Mouse (Mus musculus) liver, embryonic 14.5 days (tissue): Measurements from ENCODE around the gene a. TPM values are rescaled to one million over a fixed set of nuclear protein-coding genes. Genes with fewer than 3 reads are reported as not detected.

Experiments used
- ATAC-seq: fragments of 200-750 bp; cut with Nextera tagmentation; 2 replicates; pipeline ENCODE4 v1.8.0; 2017; ENCODE audit warnings: moderate number of reproducible peaks, mild to moderate bottlenecking, moderate library complexity; ENCODE audit not compliant: insufficient read depth
- DNase-seq, 3 experiments: peaks; one replicate each; pipeline ENCODE4 v3.0.0-alpha.2; 2012 to 2013; ENCODE audit warnings: low read depth in 3 of 3, low spot score in 3 of 3
- H3K27ac ChIP-seq: fragments of 300-500 bp; sonication (generic); 2 replicates; pipeline ENCODE4 v1.5.1; 2014; ENCODE audit warnings: moderate library complexity, mild to moderate bottlenecking, control low read depth, inconsistent platforms
- H3K27me3 ChIP-seq: fragments of 300-500 bp; sonication (generic); 2 replicates; pipeline ENCODE4 v1.6.1; 2014; ENCODE audit warnings: mild to moderate bottlenecking, low read length, moderate library complexity; ENCODE audit not compliant: control insufficient read depth, insufficient read depth
- H3K36me3 ChIP-seq: fragments of 300-500 bp; sonication (generic); replicated peaks from 2 replicates; pipeline ENCODE4 v1.6.1; 2014; ENCODE audit warnings: low read depth; ENCODE audit not compliant: control insufficient read depth, insufficient read depth
- H3K4me1 ChIP-seq, 2 experiments: fragments of 200-500 bp in 1 of 2; fragments of 300-500 bp in 1 of 2; sonication (generic) in 1 of 2; replicated peaks; 2 replicates each; pipeline ENCODE4 v1.6.1; 2012 to 2014; ENCODE audit warnings: antibody characterized with exemption in 1 of 2, inconsistent platforms in 1 of 2, low read length in 1 of 2; ENCODE audit not compliant: control insufficient read depth in 2 of 2, insufficient read depth in 2 of 2
- H3K4me2 ChIP-seq: fragments of 300-500 bp; sonication (generic); 2 replicates; pipeline ENCODE4 v1.6.1; 2014; ENCODE audit warnings: low read depth, mild to moderate bottlenecking, control low read depth, moderate library complexity
- H3K4me3 ChIP-seq, 2 experiments: fragments of 200-500 bp in 1 of 2; fragments of 300-500 bp in 1 of 2; sonication (generic) in 1 of 2; 2 replicates each; pipeline ENCODE4 v1.5.1; 2012 to 2014; ENCODE audit warnings: low read depth in 2 of 2, low read length in 2 of 2, mild to moderate bottlenecking in 2 of 2, control low read depth in 1 of 2, inconsistent platforms in 1 of 2, moderate library complexity in 1 of 2; ENCODE audit not compliant: insufficient read depth in 1 of 2
- H3K9ac ChIP-seq: fragments of 300-500 bp; sonication (generic); replicated peaks from 2 replicates; pipeline ENCODE4 v1.6.1; 2014; ENCODE audit warnings: mild to moderate bottlenecking, control low read depth, moderate library complexity
- H3K9me3 ChIP-seq: fragments of 300-500 bp; sonication (generic); 2 replicates; pipeline ENCODE4 v1.6.1; 2016; ENCODE audit warnings: low read length, mixed read lengths; ENCODE audit not compliant: control insufficient read depth
- CTCF ChIP-seq: IDR thresholded peaks from 2 replicates; pipeline ENCODE4 v1.5.1; 2016; ENCODE audit warnings: antibody characterized with exemption, low read depth, control low read depth
- EP300 ChIP-seq: IDR thresholded peaks from 2 replicates; pipeline ENCODE4 v1.6.1; 2016; ENCODE audit warnings: antibody characterized with exemption, low read depth
- WGBS: fragments of 180-500 bp; shearing (Covaris S2); extraction: QIAGEN DNeasy Blood & Tissue Kit; methylation state at CpG from one replicate; pipeline ENCODE4 v1.1.7; 2014; ENCODE audit not compliant: insufficient replicate concordance; 5-methylcytosine and 5-hydroxymethylcytosine counted together
- polyA plus RNA-seq, 2 experiments: library from polyadenylated mRNA; depleted of rRNA in 1 of 2; stranded (reverse) in 1 of 2; unstranded in 1 of 2; fragments of >200 nt; fragmentation: Nextera tagmentation in 1 of 2; extraction: Ambion mirVana in 1 of 2; gene quantifications; 2 replicates each; pipeline versions ENCODE4 v1.2.1 to v1.2.3; 2012 to 2014

a gene
- polyA plus RNA-seq, 2 experiments = 0.25 to 0.36 TPM

DNA sequence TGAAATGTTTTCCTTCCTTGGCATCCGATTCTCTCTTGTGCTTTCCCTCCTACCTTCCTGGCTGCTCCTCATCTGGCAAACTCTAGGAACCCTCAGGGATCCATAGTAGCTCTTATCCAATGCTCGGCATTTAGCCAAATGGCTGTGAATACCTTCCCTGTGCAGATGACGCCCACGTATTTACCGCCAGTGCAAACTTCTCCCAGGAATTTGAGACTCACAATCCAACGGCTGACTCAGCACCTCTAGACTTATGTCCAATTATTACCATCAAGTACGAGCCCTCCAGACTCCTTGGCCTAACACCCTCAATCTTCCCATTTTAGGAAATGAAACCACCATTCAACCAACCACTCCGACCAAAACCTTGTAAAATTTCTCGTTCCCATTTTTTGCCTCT, 279.8 kb downstream of the a start:
- WGBS = 81% methylated on average over 9 of the region's 9 CpGs
- H3K4me1 ChIP-seq = peaks cover 13 to 32% of the 10 kb centered on the region in 2 experiments
- no peak overlapping the region for H3K27ac ChIP-seq
- ATAC-seq (no peak), DNase-seq (no peak)
- H3K36me3 ChIP-seq = peaks cover 11% of the 10 kb centered on the region
- H3K9me3 ChIP-seq = no peaks in the 10 kb centered on the region
- H3K4me3 ChIP-seq = no peak overlapping the region
- H3K4me2 ChIP-seq = no peak overlapping the region
- H3K9ac ChIP-seq = no peak overlapping the region
- no peaks in the 10 kb centered on the region for H3K27me3 ChIP-seq
- TF ChIP-seq EP300 (no peak), CTCF (no peak)

DNA sequence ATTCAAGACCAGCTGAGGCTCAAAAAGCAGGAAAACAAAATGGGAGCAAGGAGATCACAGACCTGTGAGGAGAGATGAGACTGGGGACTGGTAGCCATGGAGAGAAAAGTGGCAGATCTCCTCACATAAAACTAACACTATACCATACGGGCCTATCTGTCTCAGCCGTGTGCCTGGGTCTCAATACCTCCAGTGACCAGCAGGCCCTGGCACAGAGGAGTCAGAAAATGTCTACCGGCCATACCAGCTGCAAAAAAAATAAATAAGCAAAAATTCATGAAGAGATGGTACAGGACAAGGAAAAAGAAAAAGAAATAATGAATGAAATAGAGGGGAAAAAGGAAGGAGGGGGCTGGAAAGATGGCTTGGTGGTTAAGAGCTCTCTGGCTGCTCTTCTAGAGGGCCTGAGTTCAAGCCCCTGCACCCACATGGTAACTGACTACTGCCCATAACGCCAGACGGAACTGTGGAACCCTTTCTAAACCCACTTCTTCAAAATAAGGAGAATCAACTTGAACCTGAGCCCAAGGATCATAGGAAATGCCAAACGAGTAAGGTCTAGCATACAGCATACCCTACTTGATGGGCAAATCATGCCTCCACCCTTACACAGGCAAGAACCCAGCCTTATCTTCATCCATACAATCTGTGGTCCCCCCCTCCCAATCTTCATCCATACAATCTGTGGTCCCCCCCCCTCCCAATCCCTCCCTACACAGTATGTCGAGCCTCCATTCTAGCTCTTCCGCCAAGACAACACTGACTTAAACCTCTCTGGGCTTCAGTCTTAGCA, 281.3 kb downstream of the a start:
- H3K4me1 ChIP-seq = peaks cover 13 to 32% of the 10 kb centered on the region in 2 experiments
- H3K27ac ChIP-seq = no peak overlapping the region
- H3K4me2 ChIP-seq = peak overlapping the region; percentile 88
- ATAC-seq (no peak), DNase-seq (no peak)
- H3K9ac ChIP-seq = 0 out of 2 replicates have a peak overlapping the region, but pooled peaks have one; percentile 88
- H3K27me3 ChIP-seq = no peaks in the 10 kb centered on the region
- no peaks in the 10 kb centered on the region for H3K9me3 ChIP-seq
- WGBS = 58% methylated on average over 8 of the region's 8 CpGs
- peaks cover 7% of the 10 kb centered on the region for H3K36me3 ChIP-seq
- peak overlapping the region in 1 of 2 experiments; percentile 75; a peak in 2 of 4 replicates for H3K4me3 ChIP-seq
- TF ChIP-seq EP300 (no peak), CTCF (no peak)

- no peak for DNase-seq
- Histone ChIP-seq H3K9ac (peak overlapping the region; percentile 88), H3K27me3 (no peaks in the 10 kb centered on the region), H3K9me3 (no peaks in the 10 kb centered on the region), H3K36me3 (peaks cover 2% of the 10 kb centered on the region), H3K4me1 (peaks cover 13 to 32% of the 10 kb centered on the region in 2 experiments), H3K27ac (peak overlapping the region; percentile 54), H3K4me3 (peak overlapping the region; percentile 75 to 79), H3K4me2 (peak overlapping the region; percentile 88)
- TF ChIP-seq EP300 (no peak), CTCF (no peak)
- ATAC-seq = no peak
- WGBS = 10% methylated on average over 3 of the region's 3 CpGs
Observed at GRCm38 (mm10) chr2:155073347-155073746, 282.1 kb downstream of the a start.

DNA sequence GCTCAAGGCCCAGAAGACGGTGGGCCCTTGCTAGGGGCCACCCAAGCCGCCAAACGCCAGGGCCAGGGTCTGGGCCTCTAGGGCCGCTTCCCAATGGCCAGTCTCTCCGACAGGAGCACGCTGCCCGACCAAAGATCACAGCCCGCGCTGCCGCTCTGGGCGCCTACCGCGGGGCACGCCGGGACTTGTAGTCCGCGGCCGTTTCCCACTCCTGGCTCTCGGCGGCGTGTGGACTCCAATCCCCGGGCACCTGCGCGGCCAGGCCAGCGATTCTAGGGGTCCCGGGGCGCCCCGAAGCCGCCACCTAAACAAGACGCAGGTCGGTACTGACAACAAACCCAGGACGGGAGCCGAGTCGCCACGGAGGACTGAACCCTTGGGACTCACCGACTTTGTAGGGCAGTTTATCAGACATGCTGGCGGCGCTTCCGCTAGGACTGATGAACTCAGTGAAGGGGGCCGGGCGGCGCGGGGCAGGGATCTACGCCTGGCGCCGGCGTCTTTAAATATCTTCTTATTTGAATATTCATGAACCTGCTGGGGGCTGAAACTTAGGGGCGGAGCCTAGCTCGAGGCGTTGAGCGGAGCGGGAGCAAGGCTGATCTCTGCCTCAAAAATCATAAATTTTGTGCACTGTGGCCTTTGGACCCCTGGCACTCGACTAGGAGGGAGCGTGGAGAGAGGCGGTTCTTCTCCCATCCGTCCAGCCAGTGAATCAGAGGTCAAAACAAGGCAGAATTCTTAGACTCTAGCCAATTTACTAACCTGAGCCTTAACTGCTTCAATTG, 283.0 kb downstream of the a start, which contains the start of gene Ahcy:
Gene Ahcy, minus strand, starts transcription at position 520 of the 788 bp plus-strand sequence.
- WGBS = under 1% methylated on average over 56 of the region's 56 CpGs
- peak; percentile 78 to 84 (median 80) for DNase-seq
- ATAC-seq = peak; percentile 93

More for the DNA sequence above, 283.0 kb downstream of the a start, which contains the start of gene Ahcy:
- Histone ChIP-seq H3K4me1 (peaks cover 13 to 32% of the 10 kb centered on the region in 2 experiments), H3K9ac (peak within 1 kb of the TSS; percentile 88), H3K27ac (peak within 1 kb of the TSS; percentile 54), H3K4me2 (peak within 1 kb of the TSS; percentile 88), H3K36me3 (no peaks in the 10 kb centered on the region), H3K9me3 (no peaks in the 10 kb centered on the region), H3K27me3 (no peaks in the 10 kb centered on the region), H3K4me3 (peak within 1 kb of the TSS; percentile 75 to 79)
- no peak for TF ChIP-seq CTCF
- TF ChIP-seq EP300 = no peak
